Mouse (Mus musculus): ENCODE measurements at regions not wholly inside any gene's neighbourhood (a gene's known extent, or its start where the extent isn't known, plus 50 kb on each side); places are given as distances from the start of the nearest gene placed in this dataset.

- dilution Hi-C loops (cut with MboI; ENCODE audit: extremely low pct_ligation_motif_present, extremely low pct_unique_long_range_greater_than_20kb, low sequenced_read_pairs) = no loop called here
- in situ Hi-C loops (cut with MboI; ENCODE audit: low pct_ligation_motif_present, low pct_unique_long_range_greater_than_20kb, low sequenced_read_pairs) = no loop called here
- H3K27ac ChIP-seq (ENCODE audit: insufficient read depth, low read depth) = no peak overlapping the region
- H3K27me3 ChIP-seq (replicated peaks) = peaks cover 18% of the 10 kb centered on the region
- H3K36me3 ChIP-seq (replicated peaks in 1 of 2; ENCODE audit: control insufficient read depth in 1 of 2, insufficient read depth in 1 of 2, low read length in 1 of 2) = no peaks in the 10 kb centered on the region
- no peaks in the 10 kb centered on the region for H3K79me2 ChIP-seq (replicated peaks; ENCODE audit: control insufficient read depth, extremely low read depth, insufficient read depth, poor library complexity, severe bottlenecking)
- no peak for DNase-seq (ENCODE audit: extremely low read depth)
- H3K4me3 ChIP-seq (replicated peaks in 1 of 3; ENCODE audit: low read depth in 2 of 3, low read length in 2 of 3, poor library complexity in 1 of 3) = no peak overlapping the region
- peaks cover 9% of the 10 kb centered on the region for H3K9me3 ChIP-seq (replicated peaks; ENCODE audit: low read length)
- no peak for TF ChIP-seq BHLHE40 (IDR thresholded peaks at IDR 0.05; ENCODE audit: low read depth, low read length)
- no peak for TF ChIP-seq EP300 (IDR thresholded peaks at IDR 0.05; ENCODE audit: low read length)
- no peak for TF ChIP-seq RAD21 (IDR thresholded peaks at IDR 0.05; ENCODE audit: low read depth, low read length)
- no peak for TF ChIP-seq JUND (conservative IDR thresholded peaks at IDR 0.05; ENCODE audit: low read depth, low read length)
- TF ChIP-seq ZNF384 (IDR thresholded peaks at IDR 0.05; ENCODE audit: low read depth, low read length) = no peak
- no peak for TF ChIP-seq MXI1 (IDR thresholded peaks at IDR 0.05; ENCODE audit: low read depth, low read length)
- no peak for TF ChIP-seq SMC3 (IDR thresholded peaks at IDR 0.05; ENCODE audit: low read depth, low read length)
- TF ChIP-seq TBP (conservative IDR thresholded peaks at IDR 0.05; ENCODE audit: low read depth, low read length) = no peak
- no peak for TF ChIP-seq CHD1 (IDR thresholded peaks at IDR 0.05; ENCODE audit: low read depth, low read length)
- TF ChIP-seq MEF2A (IDR thresholded peaks at IDR 0.05; ENCODE audit: borderline replicate concordance, low read depth, low read length) = no peak
- TF ChIP-seq POLR2A (IDR thresholded peaks at IDR 0.05; ENCODE audit: low read depth, low read length) = no peak
- no peak for TF ChIP-seq NELFE (IDR thresholded peaks at IDR 0.05; ENCODE audit: low read depth, low read length)
- no peak for TF ChIP-seq ZMIZ1 (IDR thresholded peaks at IDR 0.05; ENCODE audit: low read depth, low read length)
- no peak for TF ChIP-seq NRF1 (IDR thresholded peaks at IDR 0.05; ENCODE audit: low read depth, low read length)
- TF ChIP-seq USF1 (IDR thresholded peaks at IDR 0.05; ENCODE audit: low read depth, low read length) = no peak
- no peak for TF ChIP-seq POLR2AphosphoS2 (IDR thresholded peaks at IDR 0.05; ENCODE audit: low read depth, low read length)
- H3K4me2 ChIP-seq (ENCODE audit: insufficient read depth, low read depth, poor library complexity, severe bottlenecking) = no peak overlapping the region
- H3K4me1 ChIP-seq (ENCODE audit: control insufficient read depth in 1 of 2, insufficient read depth in 2 of 2) = no peaks in the 10 kb centered on the region
- no peak overlapping the region for H3K9ac ChIP-seq (ENCODE audit: insufficient read depth, low read depth)
Observed at GRCm38 (mm10) chr2:178643841-178644240, 213.5 kb downstream of the Cdh26 start.

GRCm38 (mm10) chr2:178660071-178660470, 229.7 kb downstream of the Cdh26 start:
- Histone ChIP-seq H3K4me3 (replicated peaks in 1 of 3; ENCODE audit: low read depth in 2 of 3, low read length in 2 of 3, poor library complexity in 1 of 3) (no peak overlapping the region), H3K9ac (ENCODE audit: insufficient read depth, low read depth) (no peak overlapping the region), H3K79me2 (replicated peaks; ENCODE audit: control insufficient read depth, extremely low read depth, insufficient read depth, poor library complexity, severe bottlenecking) (no peaks in the 10 kb centered on the region), H3K27ac (ENCODE audit: insufficient read depth, low read depth) (no peak overlapping the region), H3K36me3 (replicated peaks in 1 of 2; ENCODE audit: control insufficient read depth in 1 of 2, insufficient read depth in 1 of 2, low read length in 1 of 2) (no peaks in the 10 kb centered on the region), H3K4me1 (ENCODE audit: control insufficient read depth in 1 of 2, insufficient read depth in 2 of 2) (peaks cover 0 to 3% of the 10 kb centered on the region in 2 experiments; a peak in 2 of 4 replicates), H3K9me3 (replicated peaks; ENCODE audit: low read length) (peaks cover 2% of the 10 kb centered on the region), H3K4me2 (ENCODE audit: insufficient read depth, low read depth, poor library complexity, severe bottlenecking) (no peak overlapping the region), H3K27me3 (replicated peaks) (peaks cover 10% of the 10 kb centered on the region)
- TF ChIP-seq HCFC1 (IDR thresholded peaks at IDR 0.05; ENCODE audit: low read depth, low read length) (no peak), MYC (IDR thresholded peaks at IDR 0.05; ENCODE audit: low read depth, low read length) (no peak), POLR2AphosphoS2 (IDR thresholded peaks at IDR 0.05; ENCODE audit: low read depth, low read length) (no peak), MAFK (IDR thresholded peaks at IDR 0.05; ENCODE audit: insufficient replicate concordance, low read length) (no peak), ZNF384 (IDR thresholded peaks at IDR 0.05; ENCODE audit: low read depth, low read length) (no peak), MXI1 (IDR thresholded peaks at IDR 0.05; ENCODE audit: low read depth, low read length) (no peak), POLR2A (IDR thresholded peaks at IDR 0.05; ENCODE audit: low read depth, low read length) (no peak), ELF1 (IDR thresholded peaks at IDR 0.05; ENCODE audit: low read depth, low read length) (no peak), BHLHE40 (IDR thresholded peaks at IDR 0.05; ENCODE audit: low read depth, low read length) (no peak), USF2 (conservative IDR thresholded peaks at IDR 0.05; ENCODE audit: low read depth, low read length) (no peak), SIN3A (IDR thresholded peaks at IDR 0.05; ENCODE audit: low read length) (no peak), ZKSCAN1 (IDR thresholded peaks at IDR 0.05; ENCODE audit: borderline replicate concordance, low read depth, low read length) (no peak)
- no peak for DNase-seq (ENCODE audit: extremely low read depth)
- in situ Hi-C loops (cut with MboI; ENCODE audit: low pct_ligation_motif_present, low pct_unique_long_range_greater_than_20kb, low sequenced_read_pairs) (loop anchor here (10.0 kb wide), 1 partner anchor 105 kb away; no protein-coding TSS in a partner anchor), dilution Hi-C loops (cut with MboI; ENCODE audit: extremely low pct_ligation_motif_present, extremely low pct_unique_long_range_greater_than_20kb, low sequenced_read_pairs) (no loop called here)
